Mouse (Mus musculus) left cerebral cortex, postnatal 25 days (tissue): ENCODE measurements at regions not wholly inside any gene's neighbourhood (a gene's known extent, or its start where the extent isn't known, plus 50 kb on each side); places are given as distances from the start of the nearest gene placed in this dataset.
"Not testable (repeated sequence)": the region's sequence is repeated elsewhere in the genome, so short reads cannot be mapped to it uniquely, and the experiment has no call there.

ENCODE experiments used
- DNase-seq, 2 experiments: peaks; one replicate each; pipeline ENCODE4 v3.0.0; 2022; ENCODE audit warnings: low spot score in 2 of 2, mixed read lengths in 1 of 2
- intact Hi-C: fragments of 180-260 bp; cut with DNase I; formaldehyde crosslinking; loops from one replicate; pipeline ENCODE4 v1.15.1; 2025

- peak in 1 of 2 experiments; percentile 18 for DNase-seq
- intact Hi-C loops: no loop called here
These were observed 600.3 kb upstream of the Marcks start for GRCm38 (mm10) chr10:37739024-37739423.

GRCm38 (mm10) chr10:37725609-37726008 lies 586.9 kb upstream of the Marcks start:
- intact Hi-C loops: no loop called here
- no peak for DNase-seq

GRCm38 (mm10) chr10:37724994-37725393 lies 586.3 kb upstream of the Marcks start:
- DNase-seq, intact Hi-C loops: not testable (repeated sequence)

- intact Hi-C loops: no loop called here
- peak in 1 of 2 experiments; percentile 12 for DNase-seq
These were observed 582.0 kb upstream of the Marcks start for GRCm38 (mm10) chr10:37720748-37721147.

- DNase-seq: no peak
- intact Hi-C loops: no loop called here
These were observed 578.2 kb upstream of the Marcks start for GRCm38 (mm10) chr10:37716946-37717345.

DNA sequence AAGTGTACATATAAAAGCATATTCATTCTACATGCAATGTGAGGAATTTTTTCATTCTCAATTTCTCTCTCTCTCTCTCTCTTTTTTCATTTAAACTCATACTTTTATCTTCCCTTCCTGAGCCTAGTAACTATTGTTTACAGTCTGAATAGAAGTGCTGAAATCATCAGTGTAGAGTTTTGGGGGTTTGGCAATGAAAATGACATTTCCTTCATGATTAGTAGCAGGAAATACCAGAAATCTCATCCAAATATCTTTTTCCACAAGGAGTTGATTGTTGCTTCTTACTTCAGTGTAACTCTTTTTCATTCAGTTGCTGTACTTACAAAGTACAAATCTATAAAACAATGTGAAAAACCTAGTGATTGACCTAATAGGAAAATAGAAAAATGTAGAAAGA lies 572.7 kb upstream of the Marcks start:
- DNase-seq: no peak
- intact Hi-C loops: no loop called here

DNA sequence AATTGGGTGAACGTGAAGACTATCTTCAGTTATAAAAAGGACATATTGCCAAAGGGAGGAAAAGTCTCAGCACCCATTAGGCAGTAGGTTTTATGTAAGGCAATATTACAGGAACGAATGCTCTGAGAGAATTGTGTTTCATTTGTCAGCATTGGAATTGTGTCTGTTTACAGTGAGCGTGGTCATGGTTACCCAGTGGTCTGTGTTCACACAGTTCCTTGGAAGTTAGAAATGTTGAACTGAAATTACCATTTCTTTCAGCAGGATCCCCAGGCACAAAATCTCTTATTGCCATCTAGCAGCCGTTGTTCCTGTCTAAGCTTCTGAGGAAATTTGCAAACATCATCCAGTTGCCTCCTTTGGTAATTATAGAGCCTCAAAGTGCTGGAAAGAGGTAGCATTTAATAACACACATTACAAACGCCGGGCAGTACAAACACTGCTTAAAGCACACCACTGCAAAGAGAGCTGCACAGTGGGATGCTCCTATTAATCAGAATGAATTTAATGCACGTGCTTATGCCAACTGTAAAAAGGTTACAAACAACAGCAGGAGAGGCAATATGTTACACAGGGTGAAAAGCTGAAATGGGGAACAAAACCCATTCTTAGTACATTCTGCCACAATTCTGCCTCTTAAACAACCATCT lies 555.4 kb upstream of the Marcks start:
- intact Hi-C loops: no loop called here
- no peak for DNase-seq

DNA sequence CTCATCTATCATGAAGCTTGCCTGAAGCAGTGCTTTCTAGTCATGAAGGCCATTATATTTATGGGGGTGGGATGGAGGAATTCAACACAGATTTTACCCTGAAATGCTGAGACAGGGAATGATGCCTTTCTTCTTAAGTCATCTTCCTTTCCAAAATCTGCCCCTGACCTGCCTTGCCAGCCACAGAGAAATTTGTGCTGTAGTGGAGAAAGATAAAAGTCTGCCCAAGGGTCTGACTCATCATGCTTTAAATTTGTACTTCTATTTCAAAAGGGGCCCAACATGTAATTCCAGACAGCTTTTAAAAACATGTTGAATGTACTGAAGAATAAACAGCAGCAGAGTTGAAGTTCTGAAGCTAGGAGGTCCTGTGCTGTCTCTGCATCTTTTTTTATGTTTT lies 554.1 kb upstream of the Marcks start:
- no peak for DNase-seq
- intact Hi-C loops: no loop called here

DNA sequence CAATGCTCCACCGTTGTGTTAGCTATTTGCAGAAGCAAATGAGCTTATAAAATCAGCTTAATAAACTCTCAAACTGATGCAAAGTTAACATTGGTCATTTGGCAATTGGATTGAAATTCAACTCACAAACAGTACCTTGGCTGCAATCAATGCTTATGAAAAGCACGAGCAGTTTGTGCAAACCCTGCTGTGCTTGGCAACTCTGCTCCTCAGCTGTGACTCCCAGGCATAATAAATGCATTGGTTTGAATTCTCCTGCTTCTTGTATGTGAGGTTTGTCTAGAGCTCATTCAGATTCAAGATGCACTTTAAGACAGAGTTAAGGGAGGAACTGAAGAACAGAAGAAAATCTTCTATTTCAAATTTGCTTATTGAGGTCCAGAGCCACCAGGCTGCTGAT lies 553.2 kb upstream of the Marcks start:
- intact Hi-C loops: no loop called here
- peak; percentile 10 to 32 for DNase-seq

GRCm38 (mm10) chr10:37683101-37683500 lies 544.4 kb upstream of the Marcks start:
- intact Hi-C loops: no loop called here
- peak in 1 of 2 experiments; percentile 9 for DNase-seq

DNA sequence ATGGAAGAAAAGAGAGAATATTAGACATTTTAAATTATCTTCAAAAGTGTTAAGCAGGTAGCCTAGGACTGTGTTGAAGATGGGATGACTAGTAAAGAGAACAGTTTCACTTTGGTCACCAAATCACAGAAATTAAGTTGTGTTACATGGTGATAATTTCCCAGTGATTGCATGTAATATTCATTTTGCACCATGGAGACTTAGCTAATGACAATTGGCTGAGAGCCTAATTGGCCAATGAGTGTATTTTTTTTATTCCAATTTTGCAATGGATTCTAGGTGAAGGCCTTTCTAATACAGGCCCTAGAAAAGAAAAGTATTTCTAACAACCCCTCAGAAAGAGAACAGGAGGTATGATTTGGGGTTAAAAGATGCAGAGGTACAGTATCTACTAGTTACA lies 541.9 kb upstream of the Marcks start:
- no peak for DNase-seq
- intact Hi-C loops: no loop called here

DNA sequence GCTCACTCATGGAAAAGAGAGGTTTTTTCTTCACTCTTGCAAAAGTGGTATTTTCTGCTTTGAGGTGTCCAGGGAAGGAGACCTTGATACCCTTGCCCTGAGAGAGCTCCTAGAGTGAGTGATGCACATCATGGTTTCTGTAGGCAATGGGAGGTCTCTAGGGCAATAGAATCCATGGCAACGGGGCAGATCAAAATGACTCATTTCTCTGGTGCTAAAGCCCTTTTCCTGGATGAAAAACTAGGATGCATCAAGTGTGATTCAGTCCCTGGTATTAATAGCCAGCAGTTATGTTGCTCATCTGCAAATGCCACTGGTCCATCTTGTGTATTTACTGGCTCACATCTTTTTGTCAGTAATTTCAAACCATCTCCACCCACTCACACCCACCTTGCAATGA lies 539.1 kb upstream of the Marcks start:
- DNase-seq: no peak
- intact Hi-C loops: no loop called here

- no peak for DNase-seq
- intact Hi-C loops: no loop called here
These were observed 530.1 kb upstream of the Marcks start for GRCm38 (mm10) chr10:37668827-37669226.

- DNase-seq: no peak
- intact Hi-C loops: no loop called here
These were observed 528.5 kb upstream of the Marcks start for GRCm38 (mm10) chr10:37667031-37667745.

GRCm38 (mm10) chr10:37666535-37666934 lies 527.8 kb upstream of the Marcks start:
- intact Hi-C loops: no loop called here
- no peak for DNase-seq

DNA sequence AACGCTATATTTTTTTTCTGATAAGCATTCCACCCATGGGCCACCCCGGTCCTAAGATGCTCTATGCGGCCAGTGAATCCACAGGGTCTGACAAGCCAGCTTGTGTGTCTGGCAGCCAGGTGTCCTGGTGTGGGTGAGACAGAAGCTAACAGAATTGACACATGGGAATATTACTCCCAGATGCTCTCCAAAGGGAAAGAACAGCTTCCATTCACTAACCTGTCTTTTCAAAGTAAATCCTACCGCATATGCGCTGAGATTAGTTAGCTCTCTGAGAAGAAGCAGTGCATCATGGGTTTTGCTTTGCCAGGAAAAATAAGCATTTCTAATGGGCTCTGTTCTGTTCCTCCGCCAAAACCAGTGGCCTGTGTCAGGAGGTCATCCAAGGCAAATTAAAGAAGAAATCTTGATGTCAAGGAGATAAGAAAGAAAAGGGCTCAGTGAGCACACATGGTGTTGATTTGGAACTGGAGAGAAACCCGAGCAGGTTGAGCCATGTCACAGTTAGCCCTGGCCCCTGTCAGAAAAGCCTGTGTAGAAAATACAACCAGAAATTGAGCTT lies 498.4 kb upstream of the Marcks start:
- DNase-seq: peak in 1 of 2 experiments; percentile 3
- intact Hi-C loops: no loop called here

GRCm38 (mm10) chr10:37636421-37636820 lies 497.7 kb upstream of the Marcks start:
- intact Hi-C loops: no loop called here
- DNase-seq: no peak

DNA sequence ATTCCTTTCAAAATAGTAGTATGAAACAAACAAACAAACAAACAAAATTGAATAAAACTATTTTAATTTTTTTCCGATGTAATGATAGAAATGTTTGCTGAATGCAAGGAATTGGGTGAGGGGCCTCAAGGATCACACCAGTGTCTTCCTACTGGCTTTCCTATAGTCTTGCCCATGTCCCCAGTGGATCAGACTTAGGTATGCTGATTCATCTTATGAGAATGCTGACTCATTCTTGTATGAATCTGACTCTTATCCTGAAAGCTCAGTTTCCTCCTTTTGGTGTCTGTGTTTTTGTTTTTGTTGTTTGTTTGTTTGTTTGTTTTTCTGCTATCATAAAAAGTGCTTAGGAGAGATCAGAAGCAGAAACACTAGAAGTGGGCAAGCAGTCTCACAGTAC lies 491.7 kb upstream of the Marcks start:
- intact Hi-C loops: no loop called here

GRCm38 (mm10) chr10:37627900-37628299 lies 489.2 kb upstream of the Marcks start:
- no peak for DNase-seq
- intact Hi-C loops: no loop called here

More for the DNA sequence above, 491.7 kb upstream of the Marcks start:
- DNase-seq: no peak

- DNase-seq: no peak
- intact Hi-C loops: no loop called here
These were observed 488.1 kb upstream of the Marcks start for GRCm38 (mm10) chr10:37626758-37627201.
